Mouse (Mus musculus) neural tube, embryonic 13.5 days (tissue): ENCODE measurements at regions not wholly inside any gene's neighbourhood (a gene's known extent, or its start where the extent isn't known, plus 50 kb on each side); places are given as distances from the start of the nearest gene placed in this dataset.

Experiments used
- ATAC-seq: fragments of 200-750 bp; cut with Nextera tagmentation; 2 replicates; pipeline ENCODE4 v1.8.0; 2017; ENCODE audit warnings: low read depth, mild to moderate bottlenecking, moderate TSS enrichment, moderate library complexity
- H3K27ac ChIP-seq: fragments of 300-500 bp; sonication (generic); replicated peaks from 2 replicates; pipeline ENCODE4 v1.5.1; 2015; ENCODE audit warnings: moderate library complexity, mild to moderate bottlenecking, inconsistent platforms
- H3K27me3 ChIP-seq: fragments of 300-500 bp; sonication (generic); 2 replicates; pipeline ENCODE4 v1.6.1; 2015; ENCODE audit warnings: mild to moderate bottlenecking, inconsistent platforms
- H3K36me3 ChIP-seq: fragments of 300-500 bp; sonication (generic); 2 replicates; pipeline ENCODE4 v1.6.1; 2015; ENCODE audit warnings: mild to moderate bottlenecking, inconsistent platforms
- H3K4me1 ChIP-seq: fragments of 300-500 bp; sonication (generic); replicated peaks from 2 replicates; pipeline ENCODE4 v1.6.1; 2015; ENCODE audit warnings: inconsistent platforms
- H3K4me2 ChIP-seq: fragments of 300-500 bp; sonication (generic); 2 replicates; pipeline ENCODE4 v1.6.1; 2015; ENCODE audit warnings: inconsistent platforms, mild to moderate bottlenecking, moderate library complexity
- H3K4me3 ChIP-seq: fragments of 300-500 bp; sonication (generic); 2 replicates; pipeline ENCODE4 v1.5.1; 2015; ENCODE audit warnings: mild to moderate bottlenecking, inconsistent platforms
- H3K9ac ChIP-seq: fragments of 300-500 bp; sonication (generic); 2 replicates; pipeline ENCODE4 v1.6.1; 2015; ENCODE audit warnings: moderate library complexity, mild to moderate bottlenecking, inconsistent platforms
- H3K9me3 ChIP-seq: fragments of 300-500 bp; sonication (generic); 2 replicates; pipeline ENCODE4 v1.6.1; 2016; ENCODE audit warnings: inconsistent platforms
- WGBS: fragments of 180-500 bp; shearing (Covaris S2); methylation state at CpG from one replicate; pipeline ENCODE4 v1.1.7; 2015; 5-methylcytosine and 5-hydroxymethylcytosine counted together

DNA sequence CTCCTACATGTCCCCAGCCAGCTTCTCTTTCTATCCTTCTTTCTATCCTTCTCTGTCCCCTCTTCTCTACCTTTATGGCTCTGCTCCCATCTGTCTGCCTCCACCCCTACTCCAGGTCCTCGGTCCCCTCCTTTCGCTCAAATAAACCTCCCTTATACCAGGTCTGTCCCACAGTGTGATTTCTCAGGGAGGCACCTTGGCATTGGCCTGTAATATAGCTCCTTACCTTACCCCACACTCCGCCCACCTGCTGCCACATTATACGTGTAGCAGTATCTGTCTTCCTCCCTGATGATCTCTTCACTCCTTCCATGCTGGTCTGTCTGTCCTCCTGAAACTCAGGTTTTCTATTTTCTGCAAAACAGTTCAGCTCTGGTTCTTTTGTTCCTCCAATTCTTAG, 339.1 kb upstream of the Jmjd1c start:
- ATAC-seq, result no peak
- 90% methylated on average over 4 of the region's 4 CpGs for WGBS
- H3K9me3 ChIP-seq, result no peaks in the 10 kb centered on the region

DNA sequence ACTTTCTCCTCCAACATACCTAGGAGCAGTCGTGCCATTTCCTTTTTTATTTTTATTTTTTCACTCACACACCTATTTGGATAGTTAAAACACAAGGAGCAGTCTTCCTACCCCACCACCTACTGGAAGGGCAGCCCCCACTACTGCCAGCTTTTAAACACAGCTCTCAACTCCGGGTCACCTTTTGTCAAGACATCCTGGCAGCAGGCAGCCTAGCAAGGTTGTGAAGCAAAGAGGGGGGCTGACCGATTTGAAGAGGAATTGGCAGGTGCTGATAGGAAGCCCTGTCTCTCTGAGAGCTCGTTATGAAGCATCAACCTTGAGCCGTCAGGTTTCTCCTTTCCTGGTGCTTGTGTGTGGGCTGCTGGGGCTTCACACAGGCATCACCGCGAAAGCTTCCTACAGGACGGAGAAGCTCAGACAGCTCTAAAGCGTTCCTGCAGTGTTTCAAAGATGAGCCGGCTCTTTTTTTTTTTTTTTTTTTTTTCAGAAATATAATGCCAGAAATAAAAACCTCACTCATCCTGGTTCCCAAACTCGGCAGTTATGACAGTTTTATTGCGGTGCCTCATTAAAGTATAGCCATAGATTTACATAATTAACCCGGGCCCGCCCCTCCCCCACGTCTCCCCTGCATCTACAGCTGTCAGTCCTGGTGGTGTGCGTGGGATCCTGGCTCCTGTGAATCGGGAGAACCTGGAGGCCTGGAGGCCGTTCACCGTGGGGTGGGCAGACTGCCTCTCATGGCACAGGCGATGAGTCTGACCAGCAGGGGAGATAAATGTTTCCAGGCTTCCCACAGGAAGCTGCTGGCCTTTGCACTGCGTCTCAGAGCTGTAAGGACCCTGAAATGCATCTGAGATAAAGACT, 325.5 kb upstream of the Jmjd1c start:
- H3K9me3 ChIP-seq, result peaks cover 19% of the 10 kb centered on the region; the same call in 1 of the 2 replicates
- H3K27ac ChIP-seq, result no peak overlapping the region
- H3K9ac ChIP-seq, result no peak overlapping the region
- H3K36me3 ChIP-seq, result no peaks in the 10 kb centered on the region
- ATAC-seq, result no peak
- 45% methylated on average over 21 of the region's 21 CpGs for WGBS
- H3K4me3 ChIP-seq, result peak overlapping the region; percentile 6; the same call in 1 of the 2 replicates
- H3K27me3 ChIP-seq, result no peaks in the 10 kb centered on the region
- H3K4me2 ChIP-seq, result peak overlapping the region; percentile 31
- H3K4me1 ChIP-seq, result peaks cover 10% of the 10 kb centered on the region

More for the DNA sequence above, 339.1 kb upstream of the Jmjd1c start:
- no peaks in the 10 kb centered on the region for H3K27me3 ChIP-seq
- H3K4me3 ChIP-seq, result no peak overlapping the region
- no peaks in the 10 kb centered on the region for H3K4me1 ChIP-seq
- H3K4me2 ChIP-seq, result no peak overlapping the region
- H3K27ac ChIP-seq, result no peak overlapping the region
- no peak overlapping the region for H3K9ac ChIP-seq
- H3K36me3 ChIP-seq, result no peaks in the 10 kb centered on the region

DNA sequence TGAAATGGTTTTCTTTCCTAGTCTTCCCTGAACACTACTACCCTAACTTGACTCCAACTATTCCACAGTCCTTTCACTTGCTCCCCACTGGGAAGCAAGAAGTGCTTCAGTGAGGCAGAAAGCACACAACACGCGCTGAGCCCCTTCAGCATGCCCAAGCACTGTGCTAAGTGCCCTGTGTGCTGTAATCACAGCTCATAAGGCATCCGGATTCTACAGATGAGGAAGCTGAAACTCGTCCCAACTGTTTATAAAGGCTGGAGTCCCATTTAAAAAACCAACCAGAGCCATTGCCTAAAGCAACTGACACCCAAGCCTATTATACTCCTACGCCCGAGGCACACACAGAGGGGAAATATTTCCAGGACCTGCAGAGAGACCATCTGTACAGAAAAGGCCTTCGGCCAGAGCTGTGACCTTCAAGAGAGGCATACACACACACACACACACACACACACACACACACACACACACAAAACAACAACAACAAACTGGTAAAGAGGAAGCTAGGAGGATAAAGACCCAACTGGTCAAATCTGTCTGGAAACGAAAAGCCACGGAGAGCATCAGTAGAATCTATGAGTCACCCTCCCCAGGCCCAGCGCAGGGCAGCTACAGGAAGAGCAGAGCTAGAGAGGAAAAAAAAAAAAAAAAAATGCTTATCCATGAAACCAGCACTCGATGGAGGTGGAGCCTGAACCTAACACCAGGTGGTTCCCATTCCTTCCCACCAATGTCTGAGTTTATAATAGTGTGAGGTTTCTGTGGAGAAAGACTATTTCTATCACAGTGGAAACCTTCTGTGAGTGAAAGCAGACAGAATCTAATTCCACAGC, 315.4 kb upstream of the Jmjd1c start:
- Histone ChIP-seq H3K9me3 (peaks cover 4% of the 10 kb centered on the region; the same call in 1 of the 2 replicates), H3K4me1 (0 out of 2 replicates have a peak, but pooled peaks cover 3% of the 10 kb centered on the region), H3K27me3 (no peaks in the 10 kb centered on the region), H3K4me3 (no peak overlapping the region), H3K36me3 (no peaks in the 10 kb centered on the region), H3K9ac (no peak overlapping the region), H3K27ac (no peak overlapping the region), H3K4me2 (no peak overlapping the region)
- no peak for ATAC-seq
- WGBS, result 78% methylated on average over 11 of the region's 11 CpGs

DNA sequence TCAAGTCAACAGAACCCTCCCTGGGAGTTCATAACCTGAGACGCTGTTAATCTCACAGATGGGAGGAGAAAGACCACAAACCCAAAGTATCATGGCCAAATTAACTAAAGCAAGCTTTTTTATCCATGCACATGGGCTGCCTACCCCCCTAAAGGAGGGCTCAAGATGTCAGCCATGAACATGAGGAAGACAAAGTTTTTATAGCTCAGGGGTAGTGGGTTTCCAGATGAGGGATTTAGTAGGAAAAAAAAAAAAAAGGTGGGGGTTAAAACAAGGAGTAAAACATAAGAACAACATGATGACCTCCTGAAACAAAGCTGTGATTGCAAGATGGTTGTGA, 314.8 kb upstream of the Jmjd1c start:
- WGBS, result 88% methylated on average over 1 of the region's 1 CpGs
- ATAC-seq, result no peak
- 0 out of 2 replicates have a peak, but pooled peaks cover 3% of the 10 kb centered on the region for H3K4me1 ChIP-seq
- H3K9me3 ChIP-seq, result peaks cover 4% of the 10 kb centered on the region; the same call in 1 of the 2 replicates
- H3K4me3 ChIP-seq, result no peak overlapping the region
- no peak overlapping the region for H3K27ac ChIP-seq
- no peak overlapping the region for H3K4me2 ChIP-seq
- H3K36me3 ChIP-seq, result no peaks in the 10 kb centered on the region
- no peak overlapping the region for H3K9ac ChIP-seq
- H3K27me3 ChIP-seq, result no peaks in the 10 kb centered on the region

DNA sequence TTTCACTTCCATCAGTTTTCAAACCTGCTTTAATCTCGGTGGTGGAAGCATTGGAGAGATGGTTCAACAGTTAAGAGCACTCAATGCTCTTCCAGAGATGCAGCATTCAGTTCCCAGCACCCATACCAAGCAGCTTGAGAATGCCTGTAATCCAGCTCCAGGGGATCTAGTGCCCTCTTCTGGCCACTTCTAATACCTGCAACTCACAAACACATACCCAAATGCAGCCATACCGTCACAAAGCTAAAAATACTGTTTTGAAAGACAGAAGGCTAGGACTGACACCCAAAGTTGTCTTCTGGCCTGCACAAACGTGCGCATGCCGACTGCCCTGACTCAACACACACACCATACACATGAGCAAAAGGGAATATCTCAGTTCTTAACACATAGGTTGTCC, 313.9 kb upstream of the Jmjd1c start:
- no peaks in the 10 kb centered on the region for H3K36me3 ChIP-seq
- 96% methylated on average over 5 of the region's 5 CpGs for WGBS
- no peak overlapping the region for H3K9ac ChIP-seq
- H3K4me2 ChIP-seq, result no peak overlapping the region
- H3K4me1 ChIP-seq, result 0 out of 2 replicates have a peak, but pooled peaks cover 3% of the 10 kb centered on the region
- no peak overlapping the region for H3K27ac ChIP-seq
- no peak for ATAC-seq
- peaks cover 4% of the 10 kb centered on the region; the same call in 1 of the 2 replicates for H3K9me3 ChIP-seq
- no peaks in the 10 kb centered on the region for H3K27me3 ChIP-seq
- H3K4me3 ChIP-seq, result no peak overlapping the region

DNA sequence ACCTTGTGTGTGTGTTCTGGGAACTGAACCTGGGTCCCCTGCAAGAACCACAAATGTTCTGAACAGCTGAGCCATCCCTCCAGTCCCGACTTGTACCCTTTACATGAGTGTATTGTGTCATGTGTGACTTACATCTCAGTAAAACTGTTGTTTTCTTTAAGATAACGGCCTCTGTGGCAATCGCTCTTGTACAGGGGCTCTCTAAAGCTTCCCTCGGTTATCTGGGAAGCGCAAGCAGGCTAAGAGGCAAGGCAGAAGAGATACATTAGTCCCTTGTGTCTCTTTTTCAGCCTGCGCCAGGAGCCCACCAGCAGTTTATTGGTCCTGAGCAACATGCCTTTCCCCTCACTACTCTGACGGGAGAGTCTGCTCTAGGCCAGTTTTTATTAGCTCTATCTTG, 308.1 kb upstream of the Jmjd1c start:
- no peak overlapping the region for H3K27ac ChIP-seq

DNA sequence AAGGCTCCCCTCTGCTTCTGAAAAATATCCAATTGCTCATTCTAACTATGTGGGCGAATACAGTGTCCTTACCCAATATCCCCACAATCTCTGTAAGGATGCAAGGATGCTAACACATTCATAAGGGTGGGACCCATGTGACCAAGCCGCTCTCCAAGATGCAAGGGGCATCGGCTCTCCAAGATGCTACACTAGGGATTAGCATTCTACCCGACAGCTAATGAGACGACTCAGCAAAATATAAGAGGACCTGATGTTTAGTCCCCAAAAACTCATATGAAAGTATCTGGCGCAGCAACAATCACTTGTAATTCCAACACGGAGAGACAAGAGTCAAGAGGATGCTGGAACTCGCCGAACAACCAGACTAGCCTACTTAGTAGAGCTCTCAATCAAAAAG, 299.6 kb upstream of the Jmjd1c start:
- WGBS, result 92% methylated on average over 9 of the region's 9 CpGs
- H3K4me2 ChIP-seq, result no peak overlapping the region
- no peak overlapping the region for H3K27ac ChIP-seq
- ATAC-seq, result no peak
- H3K9ac ChIP-seq, result no peak overlapping the region
- H3K9me3 ChIP-seq, result no peaks in the 10 kb centered on the region
- H3K4me1 ChIP-seq, result peaks cover 5% of the 10 kb centered on the region; the same call in 1 of the 2 replicates
- no peaks in the 10 kb centered on the region for H3K27me3 ChIP-seq
- no peak overlapping the region for H3K4me3 ChIP-seq
- no peaks in the 10 kb centered on the region for H3K36me3 ChIP-seq

More for the DNA sequence above, 308.1 kb upstream of the Jmjd1c start:
- no peak for ATAC-seq
- no peak overlapping the region for H3K4me2 ChIP-seq
- H3K36me3 ChIP-seq, result no peaks in the 10 kb centered on the region
- H3K9me3 ChIP-seq, result no peaks in the 10 kb centered on the region
- 67% methylated on average over 7 of the region's 7 CpGs for WGBS
- H3K9ac ChIP-seq, result no peak overlapping the region
- no peaks in the 10 kb centered on the region for H3K27me3 ChIP-seq
- no peaks in the 10 kb centered on the region for H3K4me1 ChIP-seq
- no peak overlapping the region for H3K4me3 ChIP-seq

DNA sequence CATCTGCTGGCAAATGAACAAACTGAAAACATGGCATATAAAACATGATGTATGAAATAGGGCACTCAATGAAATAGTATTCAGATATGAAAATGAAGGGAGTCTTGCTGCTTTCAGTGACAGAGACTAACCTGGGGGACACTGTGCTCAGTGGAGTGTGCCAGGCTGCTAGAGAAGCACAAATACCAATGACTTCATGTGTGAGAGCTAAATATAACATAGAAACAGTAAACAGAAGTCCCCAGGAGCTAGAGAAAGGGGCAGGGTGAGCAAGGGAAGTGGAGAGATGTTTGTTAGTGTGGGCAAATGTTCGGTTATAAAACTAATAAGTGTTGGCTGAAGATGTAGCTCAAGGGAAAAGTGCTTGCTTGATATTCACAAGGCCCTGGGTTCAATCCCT, 293.2 kb upstream of the Jmjd1c start:
- Histone ChIP-seq H3K36me3 (no peaks in the 10 kb centered on the region), H3K27ac (no peak overlapping the region), H3K9me3 (peaks cover 10% of the 10 kb centered on the region; the same call in 1 of the 2 replicates), H3K4me2 (no peak overlapping the region), H3K4me1 (peaks cover 4% of the 10 kb centered on the region; the same call in 1 of the 2 replicates), H3K27me3 (no peaks in the 10 kb centered on the region), H3K9ac (no peak overlapping the region), H3K4me3 (no peak overlapping the region)
- 72% methylated on average over 1 of the region's 1 CpGs for WGBS
- ATAC-seq, result no peak

DNA sequence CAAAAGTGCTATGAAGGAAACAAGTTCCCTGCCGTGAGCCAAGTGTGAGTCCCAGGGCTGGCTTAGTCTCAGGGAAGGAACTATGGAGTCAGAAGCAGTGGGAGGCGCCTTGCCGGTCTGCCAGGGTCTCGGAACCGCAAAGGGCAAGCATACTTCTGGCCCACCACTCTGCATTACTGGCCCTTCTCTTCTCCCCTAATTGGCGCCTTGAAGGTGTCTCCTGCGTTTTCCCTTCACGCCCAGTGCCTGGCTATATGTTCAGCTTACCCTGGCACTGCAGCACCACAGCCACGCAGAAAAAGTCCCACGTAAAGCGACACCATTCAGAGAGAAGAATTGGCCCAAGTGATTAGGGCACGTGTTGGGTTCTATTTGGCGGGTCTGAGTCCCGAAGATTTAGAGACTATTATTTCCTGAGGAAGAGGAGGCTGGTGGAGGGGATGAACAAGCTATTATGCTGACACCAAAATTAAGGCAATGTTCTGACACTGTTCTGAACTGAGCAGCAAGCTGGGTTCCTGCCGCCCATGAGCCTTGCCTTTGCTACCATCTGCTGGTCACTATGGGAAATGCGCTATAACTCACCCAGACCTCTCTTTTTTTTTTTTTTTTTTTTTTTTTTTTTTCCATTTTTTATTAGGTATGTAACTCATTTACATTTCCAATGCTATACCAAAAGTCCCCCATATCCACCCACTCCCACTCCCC, 288.5 kb upstream of the Jmjd1c start:
- Histone ChIP-seq H3K27ac (no peak overlapping the region), H3K4me1 (peaks cover 4% of the 10 kb centered on the region; the same call in 1 of the 2 replicates), H3K4me3 (no peak overlapping the region), H3K36me3 (no peaks in the 10 kb centered on the region), H3K9me3 (peaks cover 10% of the 10 kb centered on the region; the same call in 1 of the 2 replicates), H3K4me2 (no peak overlapping the region), H3K27me3 (no peaks in the 10 kb centered on the region), H3K9ac (no peak overlapping the region)
- WGBS, result 47% methylated on average over 16 of the region's 16 CpGs
- peak; percentile 77; the same call in 1 of the 2 replicates for ATAC-seq

DNA sequence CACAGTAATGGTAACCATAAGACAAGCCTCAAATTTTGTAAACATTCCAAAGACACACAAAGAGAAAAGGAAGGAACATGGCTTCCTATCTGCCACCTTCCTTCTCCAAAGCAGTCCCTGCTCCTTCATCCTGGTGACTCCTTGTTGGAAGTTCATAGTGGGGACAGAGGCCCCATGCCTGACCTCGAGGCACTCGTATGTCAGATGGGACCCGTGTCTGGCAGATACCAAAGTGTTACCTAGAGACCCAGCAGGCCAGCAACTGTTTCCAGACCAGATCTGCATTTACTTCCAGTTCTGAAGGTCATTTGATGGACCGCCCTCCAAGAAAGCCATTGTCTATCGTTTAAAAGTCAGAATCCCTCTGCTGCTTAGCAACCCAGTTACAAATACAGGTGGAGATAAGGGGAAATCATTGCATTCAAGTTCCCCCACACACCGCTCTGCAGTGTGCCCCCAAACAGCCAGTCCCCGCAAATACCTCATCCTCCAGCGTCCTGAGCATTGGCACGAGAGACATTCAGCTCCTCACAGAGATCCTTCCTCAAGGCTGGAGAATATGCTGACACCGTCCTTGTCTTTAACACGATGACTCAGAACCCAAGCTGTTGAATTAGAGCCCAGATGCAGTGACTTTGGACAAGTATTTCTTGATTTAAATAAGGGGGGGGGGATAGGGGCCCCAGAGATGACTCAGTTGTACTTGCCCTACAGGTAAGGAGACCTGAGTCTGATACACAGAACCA, 283.2 kb upstream of the Jmjd1c start:
- H3K4me2 ChIP-seq, result no peak overlapping the region
- no peak overlapping the region for H3K27ac ChIP-seq
- H3K9me3 ChIP-seq, result no peaks in the 10 kb centered on the region
- H3K27me3 ChIP-seq, result peaks cover 7% of the 10 kb centered on the region; the same call in 1 of the 2 replicates
- H3K9ac ChIP-seq, result no peak overlapping the region
- H3K4me3 ChIP-seq, result no peak overlapping the region
- 89% methylated on average over 11 of the region's 11 CpGs for WGBS
- no peaks in the 10 kb centered on the region for H3K36me3 ChIP-seq
- ATAC-seq, result no peak
- H3K4me1 ChIP-seq, result peaks cover 6% of the 10 kb centered on the region; the same call in 1 of the 2 replicates
